ENCODE assay signal across 9 mouse cellular contexts in the genomic region with DNA sequence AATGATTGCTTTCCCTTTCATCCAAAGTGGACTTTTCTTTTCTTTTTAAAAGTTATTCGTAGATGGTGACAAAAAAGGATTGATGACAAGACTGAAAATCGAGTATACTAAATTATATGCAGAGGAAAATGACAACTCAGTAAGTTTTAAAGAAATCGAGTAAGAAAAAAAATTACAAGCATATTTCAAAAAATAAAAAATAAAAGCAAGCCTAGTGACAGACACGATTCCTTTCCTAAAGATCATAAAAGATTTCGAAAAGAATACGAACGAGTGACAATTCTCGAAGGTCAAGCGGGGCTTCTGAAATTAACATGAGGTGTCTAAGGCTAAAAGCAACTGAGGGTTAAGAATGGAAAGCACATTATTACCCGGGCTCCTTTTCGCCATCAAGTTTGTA. TPM values are rescaled to one million over a fixed set of nuclear protein-coding genes. Genes with fewer than 3 reads are reported as not detected.
DNase-seq lines count a peak whose midpoint lies in the region; ATAC-seq and TF ChIP-seq lines count a peak whose summit lies in the region.
"Had no signal": no experiment of that assay in that cellular context is flagged by ENCODE, and none has a peak within 500 bp of the region (broad histone marks: within the 10 kb centered on the region; RNA-seq: fewer than 3 reads in every experiment).

No protein-coding gene starts in this region.

- TF ChIP-seq CTCF in bone marrow, adult 2 months (IDR thresholded peaks at IDR 0.05; ENCODE audit: control insufficient read depth, insufficient read depth, low read length): no peak

- DNase-seq in kidney, adult 18-20 months: no peak
- no peak for DNase-seq in ovary, postnatal 36 days (ENCODE audit: low spot score)
- no peak for DNase-seq in left cerebral cortex, postnatal 10 days (ENCODE audit: extremely low spot score in 1 of 2, low spot score in 2 of 2)
- DNase-seq in gastrocnemius, adult 8-10 months (ENCODE audit: low spot score in 2 of 2): no peak

- peak overlapping the region; percentile 85 for H3K9ac ChIP-seq in kidney, embryonic 14.5 days (ENCODE audit: low read depth, low read length)
- H3K9ac ChIP-seq in hindbrain, embryonic 13.5 days: peak overlapping the region; percentile 96
- H3K9ac ChIP-seq in midbrain, embryonic 13.5 days (replicated peaks): peak overlapping the region; percentile 94

- no peaks in the 10 kb centered on the region for H3K27me3 ChIP-seq in kidney, embryonic 14.5 days (ENCODE audit: control insufficient read depth, insufficient read depth, low read length)
- no peaks in the 10 kb centered on the region for H3K27me3 ChIP-seq in hindbrain, embryonic 13.5 days
- H3K27me3 ChIP-seq in midbrain, embryonic 13.5 days: no peaks in the 10 kb centered on the region

- no peaks in the 10 kb centered on the region for H3K36me3 ChIP-seq in kidney, embryonic 14.5 days (ENCODE audit: control insufficient read depth, insufficient read depth, low read length)
- H3K36me3 ChIP-seq in hindbrain, embryonic 13.5 days: no peaks in the 10 kb centered on the region
- no peaks in the 10 kb centered on the region for H3K36me3 ChIP-seq in midbrain, embryonic 13.5 days

- 2% methylated on average over 11 of the region's 11 CpGs for WGBS in kidney, embryonic 14.5 days
- under 1% methylated on average over 11 of the region's 11 CpGs for WGBS in bone marrow, adult 2 months
- WGBS in hindbrain, embryonic 13.5 days: under 1% methylated on average over 11 of the region's 11 CpGs
- 2% methylated on average over 11 of the region's 11 CpGs for WGBS in midbrain, embryonic 13.5 days

- H3K4me2 ChIP-seq in kidney, embryonic 14.5 days (replicated peaks; ENCODE audit: low read depth, low read length): peak overlapping the region; percentile 64
- H3K4me2 ChIP-seq in hindbrain, embryonic 13.5 days: peak overlapping the region; percentile 75
- H3K4me2 ChIP-seq in midbrain, embryonic 13.5 days (replicated peaks): peak overlapping the region; percentile 91

- peak overlapping the region; percentile 87 for H3K4me3 ChIP-seq in kidney, embryonic 14.5 days (ENCODE audit: low read length)
- peak overlapping the region; percentile 93 for H3K4me3 ChIP-seq in bone marrow, adult 2 months (replicated peaks; ENCODE audit: control insufficient read depth, low read depth, low read length)
- H3K4me3 ChIP-seq in hindbrain, embryonic 13.5 days: peak overlapping the region; percentile 88
- H3K4me3 ChIP-seq in midbrain, embryonic 13.5 days (replicated peaks): peak overlapping the region; percentile 85

- H3K27ac ChIP-seq in kidney, embryonic 14.5 days (ENCODE audit: low read depth, low read length): peak overlapping the region; percentile 95; the same call in 1 of the 2 replicates
- peak overlapping the region; percentile 96 for H3K27ac ChIP-seq in bone marrow, adult 2 months (ENCODE audit: control insufficient read depth, insufficient read depth, low read depth, low read length, poor library complexity)
- H3K27ac ChIP-seq in hindbrain, embryonic 13.5 days: peak overlapping the region; percentile 96
- peak overlapping the region; percentile 95 for H3K27ac ChIP-seq in midbrain, embryonic 13.5 days

- H3K9me3 ChIP-seq in kidney, embryonic 14.5 days (ENCODE audit: control insufficient read depth, low read length): no peaks in the 10 kb centered on the region
- no peaks in the 10 kb centered on the region for H3K9me3 ChIP-seq in hindbrain, embryonic 13.5 days
- no peaks in the 10 kb centered on the region for H3K9me3 ChIP-seq in midbrain, embryonic 13.5 days

- TF ChIP-seq POLR2A in bone marrow, adult 2 months (IDR thresholded peaks at IDR 0.05; ENCODE audit: borderline replicate concordance, control insufficient read depth, low read depth, low read length): no peak

- intact Hi-C loops in left cerebral cortex, postnatal 10 days (cut with DNase I): loop anchor here (5.0 kb wide), 1 partner anchor 108 kb away; no protein-coding TSS in a partner anchor

- no peaks in the 10 kb centered on the region; the same call in 1 of the 2 replicates for H3K4me1 ChIP-seq in kidney, embryonic 14.5 days (ENCODE audit: control insufficient read depth, insufficient read depth, low read length)
- peaks cover 1% of the 10 kb centered on the region; the same call in 1 of the 2 replicates for H3K4me1 ChIP-seq in bone marrow, adult 2 months (ENCODE audit: control insufficient read depth, insufficient read depth, low read length)
- H3K4me1 ChIP-seq in hindbrain, embryonic 13.5 days (replicated peaks): peaks cover 26% of the 10 kb centered on the region
- H3K4me1 ChIP-seq in midbrain, embryonic 13.5 days (replicated peaks): peaks cover 24% of the 10 kb centered on the region

- no peak for ATAC-seq in kidney, embryonic 14.5 days (ENCODE audit: low FRiP score, low TSS enrichment)
- ATAC-seq in hindbrain, embryonic 13.5 days (ENCODE audit: low FRiP score): no peak
- ATAC-seq in midbrain, embryonic 13.5 days: no peak

RNA-seq across cellular contexts. Expression of a gene that starts 1.0 kb away (rescaled TPM):
- 130 and 145 TPM in 2 replicates for polyA plus RNA-seq in kidney, embryonic 14.5 days (2014; fragmentation: Nextera tagmentation; extraction: Ambion mirVana)
- polyA plus RNA-seq in bone marrow, adult 2 months (2011; ENCODE audit: insufficient read depth, insufficient read length, low replicate concordance, missing spikeins): 97.5 and 147 TPM in 2 replicates
- 168 and 173 TPM in 2 replicates for polyA plus RNA-seq in hindbrain, embryonic 13.5 days (2015; fragmentation: Nextera tagmentation; extraction: Ambion mirVana)
- polyA plus RNA-seq in midbrain, embryonic 13.5 days (2015; fragmentation: Nextera tagmentation; extraction: Ambion mirVana): 174 and 175 TPM in 2 replicates
- 100 to 1,000 TPM; 108 TPM for total RNA-seq in left cerebral cortex, postnatal 10 days (2021)
- 10 to 100 TPM; 38.2 to 49.9 (median 45.2) TPM for total RNA-seq in gastrocnemius, adult 8-10 months (2022)

RNA-seq across cellular contexts. Expression of a gene that starts 17.4 kb away (rescaled TPM):
- polyA plus RNA-seq in kidney, embryonic 14.5 days (2014; fragmentation: Nextera tagmentation; extraction: Ambion mirVana): 6.7 and 9.0 TPM in 2 replicates
- polyA plus RNA-seq in bone marrow, adult 2 months (2011; ENCODE audit: insufficient read depth, insufficient read length, low replicate concordance, missing spikeins): 28.8 and 54.0 TPM in 2 replicates
- polyA plus RNA-seq in hindbrain, embryonic 13.5 days (2015; fragmentation: Nextera tagmentation; extraction: Ambion mirVana): 13.8 and 15.7 TPM in 2 replicates
- 12.5 and 20.5 TPM in 2 replicates for polyA plus RNA-seq in midbrain, embryonic 13.5 days (2015; fragmentation: Nextera tagmentation; extraction: Ambion mirVana)
- total RNA-seq in left cerebral cortex, postnatal 10 days (2021): 10 to 100 TPM; 25.0 to 26.5 TPM
- 10 to 100 TPM in 1 of 4 experiments, 1 to 10 TPM in 3; 6.5 to 12.3 (median 8.5) TPM for total RNA-seq in gastrocnemius, adult 8-10 months (2022)

RNA-seq across cellular contexts. Expression of a gene that starts 21.2 kb away (rescaled TPM):
- polyA plus RNA-seq in kidney, embryonic 14.5 days (2014; fragmentation: Nextera tagmentation; extraction: Ambion mirVana): 115 and 153 TPM in 2 replicates
- polyA plus RNA-seq in bone marrow, adult 2 months (2011; ENCODE audit: insufficient read depth, insufficient read length, low replicate concordance, missing spikeins): 51.1 and 93.7 TPM in 2 replicates
- 150 and 161 TPM in 2 replicates for polyA plus RNA-seq in hindbrain, embryonic 13.5 days (2015; fragmentation: Nextera tagmentation; extraction: Ambion mirVana)
- polyA plus RNA-seq in midbrain, embryonic 13.5 days (2015; fragmentation: Nextera tagmentation; extraction: Ambion mirVana): 153 and 160 TPM in 2 replicates
- total RNA-seq in left cerebral cortex, postnatal 10 days (2021): 10 to 100 TPM; 73.0 to 77.3 TPM
- 10 to 100 TPM; 43.9 to 54.8 (median 51.2) TPM for total RNA-seq in gastrocnemius, adult 8-10 months (2022)

RNA-seq across cellular contexts. Expression of a gene that starts 21.6 kb away (rescaled TPM):
- 0.39 and 0.72 TPM in 2 replicates for polyA plus RNA-seq in kidney, embryonic 14.5 days (2014; fragmentation: Nextera tagmentation; extraction: Ambion mirVana)
- not detected in 2 replicates for polyA plus RNA-seq in bone marrow, adult 2 months (2011; ENCODE audit: insufficient read depth, insufficient read length, low replicate concordance, missing spikeins)
- 0.65 TPM in 1 of 2 replicates, not detected in the other for polyA plus RNA-seq in hindbrain, embryonic 13.5 days (2015; fragmentation: Nextera tagmentation; extraction: Ambion mirVana)
- polyA plus RNA-seq in midbrain, embryonic 13.5 days (2015; fragmentation: Nextera tagmentation; extraction: Ambion mirVana): 0.54 and 0.63 TPM in 2 replicates
- total RNA-seq in left cerebral cortex, postnatal 10 days (2021): not detected
- not detected for total RNA-seq in gastrocnemius, adult 8-10 months (2022)
- total RNA-seq: gastrocnemius, adult 18-20 months had no signal

RNA-seq across cellular contexts. Expression of a gene that starts 26.2 kb away (rescaled TPM):
- 60.1 and 67.3 TPM in 2 replicates for polyA plus RNA-seq in kidney, embryonic 14.5 days (2014; fragmentation: Nextera tagmentation; extraction: Ambion mirVana)
- polyA plus RNA-seq in bone marrow, adult 2 months (2011; ENCODE audit: insufficient read depth, insufficient read length, low replicate concordance, missing spikeins): 21.7 and 57.4 TPM in 2 replicates
- polyA plus RNA-seq in hindbrain, embryonic 13.5 days (2015; fragmentation: Nextera tagmentation; extraction: Ambion mirVana): 77.0 and 77.9 TPM in 2 replicates
- 71.5 and 74.6 TPM in 2 replicates for polyA plus RNA-seq in midbrain, embryonic 13.5 days (2015; fragmentation: Nextera tagmentation; extraction: Ambion mirVana)
- total RNA-seq in left cerebral cortex, postnatal 10 days (2021): 10 to 100 TPM; 48.2 to 49.7 TPM
- 10 to 100 TPM; 42.1 to 68.2 (median 50.8) TPM for total RNA-seq in gastrocnemius, adult 8-10 months (2022)
